Comparison of ENCODE assay signal across 8 mouse cellular contexts in genomic region chr12:58212261-58212923, GRCm38 (mm10). TPM values are rescaled to one million over a fixed set of nuclear protein-coding genes. Genes with fewer than 3 reads are reported as not detected.
DNase-seq lines count a peak whose midpoint lies in the region; ATAC-seq and TF ChIP-seq lines count a peak whose summit lies in the region.

No protein-coding gene starts in this region.

- no peak for TF ChIP-seq CTCF in lung, adult 2 months (IDR thresholded peaks at IDR 0.05; ENCODE audit: insufficient read depth, low read length)

- peak; percentile 50 for ATAC-seq in embryonic facial prominence, embryonic 14.5 days (ENCODE audit: low read depth)
- ATAC-seq in hindbrain, embryonic 15.5 days (ENCODE audit: low FRiP score, low read depth), result peak; percentile 67
- 0 out of 2 replicates have a peak, but pooled peaks have one; percentile 12 for ATAC-seq in limb, embryonic 11.5 days (ENCODE audit: insufficient number of reproducible peaks, low FRiP score, low TSS enrichment, low read depth)
- ATAC-seq in neural tube, embryonic 13.5 days (ENCODE audit: low read depth), result peak; percentile 72
- no peak for ATAC-seq in megakaryocyte-erythroid progenitor cell, adult 5-6 weeks (replicated peaks; ENCODE audit: low FRiP score, low TSS enrichment, poor library complexity, severe bottlenecking)

- peaks cover 6% of the 10 kb centered on the region; the same call in 1 of the 2 replicates for H3K4me1 ChIP-seq in lung, adult 2 months (ENCODE audit: control insufficient read depth, insufficient read depth, low read length)
- H3K4me1 ChIP-seq in embryonic facial prominence, embryonic 14.5 days (ENCODE audit: control insufficient read depth, insufficient read depth, low read length), result peaks cover 21% of the 10 kb centered on the region
- H3K4me1 ChIP-seq in hindbrain, embryonic 15.5 days (replicated peaks), result peaks cover 39% of the 10 kb centered on the region
- peaks cover 10% of the 10 kb centered on the region; the same call in 1 of the 2 replicates for H3K4me1 ChIP-seq in limb, embryonic 11.5 days (ENCODE audit: control insufficient read depth, insufficient read depth, low read length)
- H3K4me1 ChIP-seq in neural tube, embryonic 13.5 days (replicated peaks), result peaks cover 42% of the 10 kb centered on the region

- H3K27me3 ChIP-seq in embryonic facial prominence, embryonic 14.5 days (replicated peaks; ENCODE audit: control insufficient read depth, insufficient read depth, low read length), result peaks cover 65% of the 10 kb centered on the region
- H3K27me3 ChIP-seq in hindbrain, embryonic 15.5 days, result peaks cover 19% of the 10 kb centered on the region; the same call in 1 of the 2 replicates
- peaks cover 28% of the 10 kb centered on the region for H3K27me3 ChIP-seq in limb, embryonic 11.5 days (ENCODE audit: control insufficient read depth, insufficient read depth, low read length)
- H3K27me3 ChIP-seq in neural tube, embryonic 13.5 days, result peaks cover 51% of the 10 kb centered on the region

- H3K9ac ChIP-seq in embryonic facial prominence, embryonic 14.5 days (ENCODE audit: low read depth, low read length), result peak overlapping the region; percentile 59; the same call in 1 of the 2 replicates
- peak overlapping the region; percentile 66 for H3K9ac ChIP-seq in hindbrain, embryonic 15.5 days
- peak overlapping the region; percentile 41 for H3K9ac ChIP-seq in limb, embryonic 11.5 days (ENCODE audit: low read length)
- peak overlapping the region; percentile 72 for H3K9ac ChIP-seq in neural tube, embryonic 13.5 days

- H3K4me2 ChIP-seq in embryonic facial prominence, embryonic 14.5 days (ENCODE audit: low read depth, low read length), result peak overlapping the region; percentile 92
- peak overlapping the region; percentile 95 for H3K4me2 ChIP-seq in hindbrain, embryonic 15.5 days
- H3K4me2 ChIP-seq in limb, embryonic 11.5 days (ENCODE audit: low read depth, severe bottlenecking), result peak overlapping the region; percentile 91
- H3K4me2 ChIP-seq in neural tube, embryonic 13.5 days, result peak overlapping the region; percentile 97

- peak; percentile 3 for DNase-seq in lung, adult 2 months
- DNase-seq in lung, adult 18-20 months, result no peak
- DNase-seq in embryonic facial prominence, embryonic 14.5 days (ENCODE audit: low spot score), result peak; percentile 30
- DNase-seq in limb, embryonic 11.5 days (ENCODE audit: low spot score), result peak; percentile 67
- no peak for DNase-seq in spleen, adult 12 weeks (ENCODE audit: low spot score)

- no peak overlapping the region for H3K27ac ChIP-seq in embryonic facial prominence, embryonic 14.5 days (replicated peaks; ENCODE audit: low read depth, low read length)
- H3K27ac ChIP-seq in hindbrain, embryonic 15.5 days (replicated peaks), result peak overlapping the region; percentile 56; the same call in 1 of the 2 replicates
- H3K27ac ChIP-seq in limb, embryonic 11.5 days (replicated peaks; ENCODE audit: low read depth, low read length), result no peak overlapping the region
- peak overlapping the region; percentile 20; the same call in 1 of the 2 replicates for H3K27ac ChIP-seq in neural tube, embryonic 13.5 days (replicated peaks)

- WGBS in lung, adult 2 months, result 2% methylated on average over 39 of the region's 39 CpGs
- under 1% methylated on average over 31 of the region's 39 CpGs for WGBS in embryonic facial prominence, embryonic 14.5 days
- under 1% methylated on average over 39 of the region's 39 CpGs for WGBS in hindbrain, embryonic 15.5 days
- WGBS in limb, embryonic 11.5 days, result 1% methylated on average over 38 of the region's 39 CpGs
- 1% methylated on average over 39 of the region's 39 CpGs for WGBS in neural tube, embryonic 13.5 days

- H3K9me3 ChIP-seq in embryonic facial prominence, embryonic 14.5 days (ENCODE audit: control insufficient read depth, low read length), result no peaks in the 10 kb centered on the region
- no peaks in the 10 kb centered on the region for H3K9me3 ChIP-seq in hindbrain, embryonic 15.5 days
- no peaks in the 10 kb centered on the region for H3K9me3 ChIP-seq in limb, embryonic 11.5 days (ENCODE audit: control insufficient read depth, low read length)
- no peaks in the 10 kb centered on the region for H3K9me3 ChIP-seq in neural tube, embryonic 13.5 days

- H3K4me3 ChIP-seq in lung, adult 2 months (replicated peaks; ENCODE audit: extremely low read depth, low read depth, low read length), result peak overlapping the region; percentile 51
- H3K4me3 ChIP-seq in embryonic facial prominence, embryonic 14.5 days (ENCODE audit: low read depth, low read length), result peak overlapping the region; percentile 47
- H3K4me3 ChIP-seq in hindbrain, embryonic 15.5 days, result peak overlapping the region; percentile 66
- peak overlapping the region; percentile 38 for H3K4me3 ChIP-seq in limb, embryonic 11.5 days (ENCODE audit: low read depth, low read length)
- H3K4me3 ChIP-seq in neural tube, embryonic 13.5 days, result peak overlapping the region; percentile 54

- no peak for TF ChIP-seq POLR2A in lung, adult 2 months (IDR thresholded peaks at IDR 0.05; ENCODE audit: borderline replicate concordance, extremely low read depth, low read depth, low read length)

- no peaks in the 10 kb centered on the region for H3K36me3 ChIP-seq in embryonic facial prominence, embryonic 14.5 days (ENCODE audit: control insufficient read depth, insufficient read depth, low read length)
- no peaks in the 10 kb centered on the region for H3K36me3 ChIP-seq in hindbrain, embryonic 15.5 days
- no peaks in the 10 kb centered on the region for H3K36me3 ChIP-seq in limb, embryonic 11.5 days (ENCODE audit: control insufficient read depth, insufficient read depth, low read length)
- H3K36me3 ChIP-seq in neural tube, embryonic 13.5 days, result no peaks in the 10 kb centered on the region

RNA-seq across cellular contexts. Expression of gene Sstr1, which starts 0.8 kb away (rescaled TPM):
- 0.45 and 0.51 TPM in 2 replicates for polyA plus RNA-seq in lung, adult 2 months (2012; rRNA removed)
- 0.63 and 1.2 TPM in 2 replicates for polyA plus RNA-seq in embryonic facial prominence, embryonic 14.5 days (2014; fragmentation: Nextera tagmentation; extraction: Ambion mirVana)
- 18.7 and 20.4 TPM in 2 replicates for polyA plus RNA-seq in hindbrain, embryonic 15.5 days (2015; fragmentation: Nextera tagmentation; extraction: Ambion mirVana)
- 0.38 and 0.63 TPM in 2 replicates for polyA plus RNA-seq in limb, embryonic 11.5 days (2014; fragmentation: Nextera tagmentation; extraction: Ambion mirVana)
- 9.5 and 9.6 TPM in 2 replicates for polyA plus RNA-seq in neural tube, embryonic 13.5 days (2015; fragmentation: Nextera tagmentation; extraction: Ambion mirVana)
- not detected in 2 replicates for total RNA-seq in megakaryocyte-erythroid progenitor cell, adult 5-6 weeks (2014; fragmentation: Nextera tagmentation)
- total RNA-seq in megakaryocyte-erythroid progenitor cell, adult 5-6 weeks (2017), result not detected in 2 replicates

RNA-seq across cellular contexts. Expression of gene Clec14a, which starts 56.7 kb away (rescaled TPM):
- 103 and 140 TPM in 2 replicates for polyA plus RNA-seq in lung, adult 2 months (2012; rRNA removed)
- polyA plus RNA-seq in embryonic facial prominence, embryonic 14.5 days (2014; fragmentation: Nextera tagmentation; extraction: Ambion mirVana), result 14.2 and 14.3 TPM in 2 replicates
- polyA plus RNA-seq in hindbrain, embryonic 15.5 days (2015; fragmentation: Nextera tagmentation; extraction: Ambion mirVana), result 6.9 and 7.4 TPM in 2 replicates
- polyA plus RNA-seq in limb, embryonic 11.5 days (2014; fragmentation: Nextera tagmentation; extraction: Ambion mirVana), result 5.9 and 6.5 TPM in 2 replicates
- polyA plus RNA-seq in neural tube, embryonic 13.5 days (2015; fragmentation: Nextera tagmentation; extraction: Ambion mirVana), result 6.7 and 7.2 TPM in 2 replicates
- total RNA-seq in megakaryocyte-erythroid progenitor cell, adult 5-6 weeks (2014; fragmentation: Nextera tagmentation), result not detected in 2 replicates
- total RNA-seq in megakaryocyte-erythroid progenitor cell, adult 5-6 weeks (2017), result not detected in 2 replicates

Comparison
In these comparisons a context has a peak if more than half of its experiments do, and no peak if none do; other contexts are left out.
1. DNase-seq: peak in lung, adult 2 months (single experiment), embryonic facial prominence, embryonic 14.5 days (single experiment) and limb, embryonic 11.5 days (single experiment); none in lung, adult 18-20 months (0 of 2) and spleen, adult 12 weeks (single experiment).
2. H3K27ac ChIP-seq: peak in hindbrain, embryonic 15.5 days (single experiment) and neural tube, embryonic 13.5 days (single experiment); none in embryonic facial prominence, embryonic 14.5 days (single experiment) and limb, embryonic 11.5 days (single experiment).
3. Peak in every context shown above with its lines, with median percentiles within 50 percentile points of each other: H3K4me3 ChIP-seq, H3K4me2 ChIP-seq and H3K9ac ChIP-seq.